Mouse (Mus musculus) liver, postnatal 0 days (tissue): ENCODE measurements around the gene Cnot6l.

Source experiments
- CTCF ChIP-seq: sonication (generic); IDR thresholded peaks from 2 replicates; pipeline ENCODE4 v1.5.1; 2016; ENCODE audit warnings: antibody characterized with exemption, low read depth
- EP300 ChIP-seq: IDR thresholded peaks from 2 replicates; pipeline ENCODE4 v1.6.1; 2016; ENCODE audit warnings: antibody characterized with exemption, low read depth, mild to moderate bottlenecking

DNA sequence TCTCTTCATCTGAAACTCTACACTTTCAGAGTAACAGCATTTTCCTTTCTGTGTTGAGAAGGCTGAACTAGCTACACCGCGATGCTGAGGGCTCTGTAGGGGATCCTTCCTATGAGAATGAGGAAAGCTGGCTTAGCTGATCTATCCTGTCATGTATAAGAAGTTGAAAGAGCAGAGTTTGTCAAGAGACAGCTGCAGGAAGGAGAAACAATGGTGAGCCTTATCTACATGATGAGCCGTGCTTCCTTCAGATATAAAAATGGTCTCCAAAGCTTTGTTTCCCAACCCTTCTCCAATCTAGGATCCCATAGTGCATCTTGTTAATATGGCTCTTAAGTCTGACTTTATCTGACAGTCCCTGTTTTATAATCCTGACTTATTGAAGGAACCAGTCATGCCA lies 6.5 kb upstream of the Cnot6l start:
- TF ChIP-seq CTCF, result no peak
- TF ChIP-seq EP300, result no peak
